Mouse (Mus musculus): ENCODE results near the gene Lag3. TPM values are rescaled to one million over a fixed set of nuclear protein-coding genes. Genes with fewer than 3 reads are reported as not detected.
A peak's percentile ranks its signal among the peaks of the same experiment; 100 is the strongest.

Gene Lag3
- polyA plus RNA-seq, 1 experiment from 2014 or later, result 1.1 TPM

DNA sequence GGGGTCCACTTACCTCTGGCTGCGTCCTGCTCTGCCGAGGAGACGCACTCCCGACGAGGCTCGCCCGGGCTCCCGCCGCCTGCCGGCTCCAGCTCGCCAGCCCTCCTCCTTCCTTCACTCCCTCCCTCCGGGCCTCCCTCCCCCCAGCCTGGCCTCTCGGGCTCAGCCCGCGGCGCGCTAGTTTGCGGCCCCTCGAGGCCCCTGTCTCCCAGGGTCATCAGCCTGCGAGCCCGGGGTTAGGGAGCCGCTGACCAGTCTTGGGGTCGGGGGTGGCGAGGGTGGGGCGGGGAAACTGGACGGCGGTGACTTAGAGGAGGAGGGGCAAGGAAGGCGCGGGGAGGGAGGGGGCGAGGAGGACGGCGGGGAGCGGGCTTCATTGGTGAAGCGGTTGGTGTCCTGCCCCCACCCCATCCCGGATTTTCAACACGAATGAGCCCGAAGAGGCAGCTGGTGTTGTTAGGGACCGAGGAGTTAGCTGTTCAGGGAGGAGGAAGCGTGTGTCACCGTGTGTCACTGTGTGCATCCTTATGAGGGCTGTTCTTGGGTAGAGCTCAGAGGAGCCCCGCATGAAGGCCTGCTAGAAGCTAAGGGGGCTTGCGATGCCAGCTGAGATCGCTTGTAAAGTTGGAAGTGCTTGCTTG is 47.7 kb downstream of the Lag3 start, which contains the start of gene Gpr162:
Gene Gpr162, minus strand, starts transcription at position 326 of the 641 bp plus-strand sequence.
- peak; percentile 18; the same call in 1 of the 2 replicates for ATAC-seq (ENCODE audit: extremely low read depth, insufficient number of reproducible peaks, low FRiP score, low TSS enrichment)

DNA sequence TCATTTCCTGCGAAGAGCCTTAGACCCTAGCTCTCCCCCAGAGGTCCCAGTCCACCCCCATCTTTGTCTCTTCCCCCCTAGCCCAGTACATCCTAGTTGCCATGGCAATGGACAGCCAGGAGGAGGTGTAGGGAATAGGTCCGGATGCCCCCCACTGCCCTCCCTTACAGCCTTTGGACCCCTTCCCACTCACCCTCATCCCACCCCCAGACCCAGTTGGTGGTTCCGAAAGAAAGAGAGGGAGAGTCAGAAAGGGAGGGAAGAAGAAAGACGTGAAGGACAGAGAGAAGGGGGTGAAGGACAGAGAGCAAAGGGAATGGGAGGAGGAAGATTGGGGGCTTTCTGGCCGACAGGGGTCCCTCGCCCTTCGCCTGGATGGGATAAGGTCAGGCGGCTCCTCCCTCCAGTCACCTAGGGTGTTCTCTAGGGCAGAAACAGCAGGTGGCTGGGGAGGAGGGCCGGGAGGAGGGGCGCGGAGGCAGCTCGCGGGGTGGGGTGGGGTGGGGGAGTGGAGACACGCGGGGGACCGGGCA is 48.3 kb downstream of the Lag3 start:
- ATAC-seq (ENCODE audit: extremely low read depth, insufficient number of reproducible peaks, low FRiP score, low TSS enrichment), result peak; percentile 10; the same call in 1 of the 2 replicates
- Histone ChIP-seq H3K9ac (peak overlapping the region; percentile 85), H3K4me1 (peaks cover 23% of the 10 kb centered on the region), H3K27me3 (replicated peaks) (peaks cover 83% of the 10 kb centered on the region), H3K27ac (replicated peaks) (no peak overlapping the region), H3K4me2 (peak overlapping the region; percentile 91), H3K36me3 (no peaks in the 10 kb centered on the region), H3K9me3 (no peaks in the 10 kb centered on the region), H3K4me3 (peak overlapping the region; percentile 60)
- WGBS, result under 1% methylated on average over 11 of the region's 16 CpGs

More for the DNA sequence above, 47.7 kb downstream of the Lag3 start, which contains the start of gene Gpr162:
- Histone ChIP-seq H3K27me3 (replicated peaks) (peaks cover 77% of the 10 kb centered on the region), H3K9ac (peak within 1 kb of the TSS; percentile 85), H3K9me3 (no peaks in the 10 kb centered on the region), H3K4me2 (peak within 1 kb of the TSS; percentile 91), H3K36me3 (no peaks in the 10 kb centered on the region), H3K4me3 (peak within 1 kb of the TSS; percentile 60), H3K4me1 (peaks cover 21% of the 10 kb centered on the region), H3K27ac (replicated peaks) (no peak within 1 kb of the TSS)
- 2% methylated on average over 29 of the region's 43 CpGs for WGBS

DNA sequence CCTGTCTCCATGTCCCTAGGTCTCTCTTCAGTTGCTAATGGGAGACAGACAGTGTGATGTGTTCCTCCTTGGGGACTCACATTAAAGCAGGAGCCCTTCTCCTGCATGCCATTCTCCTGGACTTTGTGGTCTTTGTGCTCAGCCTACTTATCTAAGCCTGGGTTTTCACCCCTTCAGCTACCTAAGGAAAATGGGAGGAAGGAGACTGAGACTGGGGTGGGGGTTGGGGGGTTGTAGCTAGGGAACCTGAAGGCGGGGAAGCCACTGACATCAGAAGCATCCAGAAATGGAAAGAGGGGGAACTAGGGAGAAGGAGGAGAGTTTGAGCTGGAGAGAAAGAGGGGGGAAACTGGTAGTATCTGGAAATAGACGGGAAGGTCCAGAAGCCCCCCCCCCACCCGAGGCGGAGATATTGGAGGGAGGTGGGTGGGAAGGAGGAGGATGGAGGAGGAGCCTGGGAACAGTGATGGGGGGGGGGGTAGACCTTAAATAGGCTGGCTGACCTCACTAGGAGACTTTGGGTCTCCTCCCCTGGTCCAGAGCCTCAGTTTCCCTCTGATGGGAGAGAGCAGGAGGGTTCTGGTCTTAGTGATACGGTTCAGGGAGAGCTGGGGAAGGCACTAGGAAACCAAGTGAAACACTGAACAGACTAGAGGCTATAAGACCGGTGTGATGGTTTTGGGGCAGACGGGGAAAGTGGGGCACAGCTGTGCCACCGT is 48.9 kb downstream of the Lag3 start:
- Histone ChIP-seq H3K4me3 (peak overlapping the region; percentile 60), H3K27ac (replicated peaks) (no peak overlapping the region), H3K36me3 (no peaks in the 10 kb centered on the region), H3K4me2 (peak overlapping the region; percentile 91), H3K9ac (peak overlapping the region; percentile 85), H3K9me3 (no peaks in the 10 kb centered on the region), H3K4me1 (peaks cover 30% of the 10 kb centered on the region), H3K27me3 (replicated peaks) (peaks cover 84% of the 10 kb centered on the region)
- 12% methylated on average over 8 of the region's 8 CpGs for WGBS
- no peak for ATAC-seq (ENCODE audit: extremely low read depth, insufficient number of reproducible peaks, low FRiP score, low TSS enrichment)

DNA sequence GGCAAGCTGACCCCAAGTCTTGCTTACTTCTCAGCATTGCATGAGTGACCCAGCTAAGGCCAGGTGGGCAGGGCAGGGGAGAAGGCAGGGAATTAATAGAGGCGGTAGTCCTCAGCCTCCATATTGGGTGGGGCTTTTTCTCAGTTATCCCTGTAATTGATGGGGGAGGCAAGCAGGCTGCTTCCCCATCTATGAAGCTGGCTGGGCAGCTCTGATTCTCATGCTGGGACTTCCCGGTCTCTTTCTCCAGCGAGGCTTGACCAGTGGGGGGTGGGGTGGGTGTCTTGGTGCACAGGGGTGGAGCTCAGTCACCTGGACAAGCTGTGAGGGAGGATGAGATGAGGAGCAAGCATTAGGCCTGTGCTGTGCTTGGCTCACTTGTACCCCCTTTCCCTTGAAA is 49.7 kb downstream of the Lag3 start:
- WGBS, result 38% methylated on average over 3 of the region's 3 CpGs
- Histone ChIP-seq H3K4me3 (no peak overlapping the region), H3K9ac (0 out of 2 replicates have a peak overlapping the region, but pooled peaks have one; percentile 10), H3K4me1 (peaks cover 30% of the 10 kb centered on the region), H3K27me3 (replicated peaks) (peaks cover 81% of the 10 kb centered on the region), H3K4me2 (no peak overlapping the region), H3K9me3 (no peaks in the 10 kb centered on the region), H3K36me3 (no peaks in the 10 kb centered on the region), H3K27ac (replicated peaks) (no peak overlapping the region)
- no peak for ATAC-seq (ENCODE audit: extremely low read depth, insufficient number of reproducible peaks, low FRiP score, low TSS enrichment)

DNA sequence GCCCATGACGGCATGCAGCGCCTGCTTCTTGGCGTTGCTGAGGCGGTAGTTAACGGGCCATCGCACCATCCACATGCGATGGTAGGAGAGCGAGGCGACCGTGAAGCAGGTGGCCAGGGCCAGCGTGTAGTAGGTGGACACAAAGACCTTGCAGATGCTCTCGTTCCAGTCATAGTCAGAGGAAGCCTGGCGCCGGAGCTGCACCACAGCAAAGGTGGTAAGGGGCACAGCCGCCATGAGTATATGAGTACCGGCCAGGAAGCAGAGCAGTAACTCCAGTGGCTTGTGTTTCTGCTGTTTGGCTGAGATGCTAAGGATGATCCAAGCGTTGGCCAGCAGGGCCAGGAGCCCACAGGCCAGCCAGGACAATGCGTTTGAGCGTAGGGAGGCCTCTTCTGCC is 50.2 kb downstream of the Lag3 start:
- Histone ChIP-seq H3K4me3 (no peak overlapping the region), H3K36me3 (no peaks in the 10 kb centered on the region), H3K4me2 (no peak overlapping the region), H3K27me3 (replicated peaks) (peaks cover 75% of the 10 kb centered on the region), H3K9me3 (no peaks in the 10 kb centered on the region), H3K27ac (replicated peaks) (no peak overlapping the region), H3K9ac (no peak overlapping the region), H3K4me1 (peaks cover 35% of the 10 kb centered on the region)
- WGBS, result 78% methylated on average over 19 of the region's 19 CpGs
- no peak for ATAC-seq (ENCODE audit: extremely low read depth, insufficient number of reproducible peaks, low FRiP score, low TSS enrichment)

DNA sequence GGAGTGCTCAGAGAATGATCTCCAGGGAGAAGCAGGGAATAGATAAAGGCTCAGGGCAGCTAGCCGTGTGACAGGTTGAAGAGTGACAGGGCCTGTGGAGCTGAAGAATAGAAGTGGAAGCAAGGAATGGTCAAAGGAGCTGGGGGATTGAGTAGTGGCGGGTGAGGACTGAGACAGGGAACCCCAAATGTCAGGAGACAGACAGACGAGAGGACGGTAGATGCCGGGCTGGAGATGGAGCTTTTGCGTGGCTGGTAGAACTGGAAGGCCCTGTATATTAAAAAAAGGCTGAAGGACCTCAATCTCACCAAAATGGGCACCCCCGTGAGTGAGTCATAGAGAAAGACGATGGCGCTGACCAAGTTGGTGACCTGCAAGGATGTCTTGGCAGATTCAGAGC is 51.0 kb downstream of the Lag3 start:
- H3K4me3 ChIP-seq, result no peak overlapping the region
- peaks cover 42% of the 10 kb centered on the region for H3K4me1 ChIP-seq
- WGBS, result 78% methylated on average over 9 of the region's 9 CpGs
- ATAC-seq (ENCODE audit: extremely low read depth, insufficient number of reproducible peaks, low FRiP score, low TSS enrichment), result no peak
- peaks cover 68% of the 10 kb centered on the region for H3K27me3 ChIP-seq (replicated peaks)
- H3K9me3 ChIP-seq, result no peaks in the 10 kb centered on the region
- H3K4me2 ChIP-seq, result no peak overlapping the region
- no peaks in the 10 kb centered on the region for H3K36me3 ChIP-seq
- H3K9ac ChIP-seq, result 0 out of 2 replicates have a peak overlapping the region, but pooled peaks have one; percentile 2
- no peak overlapping the region for H3K27ac ChIP-seq (replicated peaks)

DNA sequence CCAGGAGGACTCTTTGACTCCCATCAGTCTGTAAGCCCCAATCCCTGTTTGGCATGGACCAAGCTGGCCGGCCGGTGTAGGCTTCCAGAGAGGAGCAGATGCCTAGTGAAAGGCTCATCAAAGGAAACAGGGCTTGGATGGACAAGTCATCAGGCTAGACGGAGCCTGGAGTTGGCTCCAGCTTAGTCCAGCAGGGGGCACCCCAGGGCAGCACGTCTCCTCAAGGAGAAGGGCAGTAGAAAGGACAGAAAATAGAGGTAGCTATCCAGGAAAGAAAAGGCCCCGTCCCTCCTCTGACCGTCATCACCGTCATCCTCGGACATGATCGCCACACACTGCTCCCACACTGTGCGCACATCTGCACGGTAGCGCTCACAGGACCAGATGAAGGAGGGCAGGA is 51.8 kb downstream of the Lag3 start:
- Histone ChIP-seq H3K9me3 (no peaks in the 10 kb centered on the region), H3K9ac (peak overlapping the region; percentile 51), H3K27me3 (replicated peaks) (peaks cover 60% of the 10 kb centered on the region), H3K36me3 (no peaks in the 10 kb centered on the region), H3K4me2 (peak overlapping the region; percentile 47), H3K27ac (replicated peaks) (no peak overlapping the region), H3K4me3 (peak overlapping the region; percentile 21; the same call in 1 of the 2 replicates), H3K4me1 (peaks cover 46% of the 10 kb centered on the region)
- 4% methylated on average over 12 of the region's 12 CpGs for WGBS
- no peak for ATAC-seq (ENCODE audit: extremely low read depth, insufficient number of reproducible peaks, low FRiP score, low TSS enrichment)

DNA sequence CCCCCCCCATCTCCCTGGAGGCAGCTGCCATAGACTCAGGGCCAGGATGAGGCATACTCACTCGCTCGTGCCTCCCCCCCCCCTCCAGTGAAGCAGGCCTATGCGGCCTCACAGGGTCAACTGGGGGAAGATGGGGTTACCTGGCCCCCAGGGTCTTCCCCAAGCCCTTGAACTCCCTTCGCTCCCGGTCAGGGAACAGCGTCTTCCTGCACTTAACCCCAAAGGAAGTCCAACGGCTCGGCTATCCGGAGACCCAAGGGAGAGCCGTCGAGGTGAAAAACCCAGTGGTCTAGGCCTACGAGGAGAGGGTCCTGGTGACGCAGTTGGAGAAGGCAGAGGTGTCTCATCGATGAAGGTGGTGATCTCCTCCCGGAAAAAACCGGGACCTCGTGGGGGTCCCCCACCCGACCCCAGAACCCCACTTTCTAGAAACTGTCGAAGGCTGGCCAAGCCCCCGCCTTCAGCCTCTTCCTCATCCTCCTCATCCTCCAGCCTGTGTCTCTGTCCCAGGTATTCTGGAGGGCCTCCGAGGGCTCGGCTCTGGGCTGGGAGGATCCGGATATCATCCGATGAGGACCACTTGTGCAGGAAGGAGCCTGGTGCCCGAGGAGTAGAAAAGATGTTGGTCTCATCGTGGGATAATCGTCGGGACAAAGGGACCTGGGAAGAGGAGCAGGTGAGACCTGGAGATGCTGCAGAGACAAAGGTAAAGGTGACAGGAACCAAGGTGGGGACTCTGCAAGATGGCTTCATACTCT is 52.8 kb downstream of the Lag3 start:
- Histone ChIP-seq H3K4me3 (no peak overlapping the region; the same call in 1 of the 2 replicates), H3K27ac (replicated peaks) (no peak overlapping the region), H3K4me2 (0 out of 2 replicates have a peak overlapping the region, but pooled peaks have one; percentile 91), H3K27me3 (replicated peaks) (peaks cover 53% of the 10 kb centered on the region), H3K9me3 (no peaks in the 10 kb centered on the region), H3K4me1 (peaks cover 52% of the 10 kb centered on the region), H3K9ac (no peak overlapping the region), H3K36me3 (peaks cover 1% of the 10 kb centered on the region)
- WGBS, result 65% methylated on average over 28 of the region's 28 CpGs
- no peak for ATAC-seq (ENCODE audit: extremely low read depth, insufficient number of reproducible peaks, low FRiP score, low TSS enrichment)

DNA sequence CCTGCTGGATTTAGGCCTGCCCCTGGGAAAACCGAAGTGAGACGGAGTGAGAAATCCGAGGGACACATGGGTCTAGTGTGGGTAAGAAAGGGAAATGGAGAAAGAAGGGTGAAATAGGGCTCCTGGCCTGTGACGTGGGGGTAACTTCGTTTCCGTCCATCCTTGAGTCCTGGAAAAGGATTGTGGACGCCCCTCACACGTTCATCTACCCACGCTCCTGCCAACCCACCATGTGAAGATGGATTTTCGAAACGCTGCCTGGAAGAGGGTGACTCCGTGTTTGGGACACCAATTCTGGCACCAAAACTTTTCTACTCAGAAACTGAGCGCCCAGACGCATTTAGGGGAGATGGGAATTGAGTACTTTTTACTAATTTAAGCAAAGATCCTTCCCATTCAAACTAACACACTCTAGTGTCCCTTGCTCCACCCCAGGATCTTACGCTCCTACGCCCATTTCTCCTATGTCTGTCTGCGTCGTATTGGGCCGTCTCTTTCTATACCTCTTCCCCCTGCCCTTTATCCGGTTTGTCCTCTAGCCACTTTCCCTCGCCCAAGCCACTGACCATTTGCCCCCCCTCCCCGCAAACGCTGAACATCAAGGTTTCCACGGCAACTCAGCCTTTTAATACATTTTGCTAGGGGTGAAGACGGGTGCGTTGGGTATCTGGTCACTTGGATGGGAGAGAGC is 53.5 kb downstream of the Lag3 start:
- peak overlapping the region; percentile 94 for H3K9ac ChIP-seq
- peaks cover 9% of the 10 kb centered on the region for H3K36me3 ChIP-seq
- peak overlapping the region; percentile 91 for H3K4me2 ChIP-seq
- peak overlapping the region; percentile 92 for H3K27ac ChIP-seq (replicated peaks)
- H3K27me3 ChIP-seq (replicated peaks), result peaks cover 52% of the 10 kb centered on the region
- H3K4me1 ChIP-seq, result peaks cover 48% of the 10 kb centered on the region
- peak overlapping the region; percentile 82 for H3K4me3 ChIP-seq
- ATAC-seq (ENCODE audit: extremely low read depth, insufficient number of reproducible peaks, low FRiP score, low TSS enrichment), result no peak
- WGBS, result 26% methylated on average over 26 of the region's 26 CpGs
- H3K9me3 ChIP-seq, result no peaks in the 10 kb centered on the region

DNA sequence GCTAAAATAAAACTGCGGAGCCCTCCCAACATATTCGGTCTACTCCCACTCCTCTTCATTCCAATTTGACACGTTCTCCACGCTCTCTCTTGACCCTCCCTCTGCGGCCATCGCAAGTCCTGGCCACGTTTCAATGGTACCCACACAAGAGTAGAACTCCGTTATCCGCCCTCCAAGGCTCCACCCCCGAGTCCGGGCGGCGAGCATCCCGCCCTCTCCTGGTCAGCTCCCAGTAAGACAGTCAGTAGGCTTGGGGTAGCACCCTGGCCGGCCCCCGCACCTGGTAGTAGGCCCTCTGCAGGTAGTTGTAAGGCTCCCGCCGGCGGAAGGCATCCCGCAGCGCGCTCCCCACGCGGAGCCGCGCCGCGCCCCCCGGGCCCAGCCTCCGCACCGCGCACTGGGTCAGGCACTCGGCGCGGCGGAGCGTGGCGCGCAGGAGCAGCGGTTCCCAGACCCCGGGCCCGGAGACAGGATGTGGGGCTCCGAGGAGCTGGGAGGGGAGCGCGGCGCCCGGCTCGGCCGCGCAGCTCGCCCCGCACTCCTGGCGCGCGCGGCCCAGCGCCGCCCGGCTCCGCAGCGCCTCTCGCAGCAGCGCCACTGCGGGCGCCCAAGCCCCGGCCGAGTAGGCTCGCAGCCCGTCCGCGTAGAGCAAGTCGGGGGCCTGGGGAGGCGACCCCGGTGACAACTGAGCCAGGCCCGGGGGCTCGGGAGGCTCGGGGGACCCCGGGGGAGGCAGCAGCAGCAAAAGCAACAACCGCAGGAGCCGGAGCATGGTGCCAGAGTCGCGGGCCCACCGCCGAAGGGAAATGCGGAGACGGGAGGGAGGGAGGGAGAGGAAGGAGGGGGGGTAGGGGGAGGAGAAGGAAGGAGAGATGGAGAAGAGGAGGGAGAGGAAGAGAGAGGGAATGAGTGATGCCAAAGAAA is 54.3 kb downstream of the Lag3 start, which contains the start of gene P3h3:
Gene P3h3, minus strand, starts transcription at position 837 of the 924 bp plus-strand sequence.
- Histone ChIP-seq H3K4me3 (peak within 1 kb of the TSS; percentile 82), H3K9ac (peak within 1 kb of the TSS; percentile 94), H3K27ac (replicated peaks) (peak within 1 kb of the TSS; percentile 92), H3K9me3 (no peaks in the 10 kb centered on the region), H3K4me1 (peaks cover 40% of the 10 kb centered on the region), H3K27me3 (replicated peaks) (peaks cover 44% of the 10 kb centered on the region), H3K4me2 (peak within 1 kb of the TSS; percentile 91), H3K36me3 (peaks cover 16% of the 10 kb centered on the region)
- ATAC-seq (ENCODE audit: extremely low read depth, insufficient number of reproducible peaks, low FRiP score, low TSS enrichment), result peak; percentile 57
- WGBS, result under 1% methylated on average over 73 of the region's 86 CpGs

Measured in heart, embryonic 13.5 days (tissue).